Mouse (Mus musculus) liver, postnatal 0 days (tissue): ENCODE measurements around the gene Gm21887.
"Not testable (repeated sequence)": the region's sequence is repeated elsewhere in the genome, so short reads cannot be mapped to it uniquely, and the experiment has no call there.

Experiments
- CTCF ChIP-seq: sonication (generic); IDR thresholded peaks from 2 replicates; pipeline ENCODE4 v1.5.1; 2016; ENCODE audit warnings: antibody characterized with exemption, low read depth
- EP300 ChIP-seq: IDR thresholded peaks from 2 replicates; pipeline ENCODE4 v1.6.1; 2016; ENCODE audit warnings: antibody characterized with exemption, low read depth, mild to moderate bottlenecking

DNA sequence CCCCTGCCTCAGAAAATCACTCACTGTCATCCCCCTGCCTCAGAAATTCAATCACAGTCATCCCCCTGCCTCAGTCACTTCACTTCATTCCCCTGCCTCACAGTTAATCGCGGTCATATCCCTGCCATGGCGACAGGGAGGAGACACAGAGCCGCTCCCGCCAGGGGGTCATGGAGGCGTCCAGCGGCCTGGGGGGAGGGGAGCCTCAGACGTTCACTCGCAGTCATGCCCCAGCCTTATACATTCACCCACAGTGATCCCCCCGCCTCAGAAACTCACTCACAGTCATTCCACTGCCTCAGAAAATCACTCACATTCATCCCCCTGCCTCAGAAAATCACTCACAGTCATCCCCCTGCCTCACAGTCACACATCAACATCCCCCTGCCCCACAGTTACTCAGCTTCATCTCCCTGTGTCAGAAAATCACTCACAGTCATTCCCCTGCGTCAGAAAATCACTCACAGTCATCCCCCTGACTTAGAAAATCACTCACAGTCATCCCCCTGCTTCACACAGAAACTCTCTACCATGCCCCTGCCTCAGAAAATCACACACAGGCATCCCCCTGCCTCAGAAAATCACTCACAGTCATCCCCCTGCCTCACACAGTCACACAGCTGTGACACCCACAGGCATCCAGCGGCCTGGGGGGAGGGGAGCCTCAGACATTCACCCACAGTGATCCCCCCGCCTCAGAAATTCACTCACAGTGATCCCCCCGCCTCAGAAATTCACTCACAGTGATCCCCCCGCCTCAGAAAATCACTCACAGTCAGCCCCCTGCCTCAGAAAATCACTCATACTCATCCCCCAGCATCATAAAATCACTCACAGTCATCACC lies 17.2 kb upstream of the Gm21887 start:
- TF ChIP-seq EP300, CTCF: not testable (repeated sequence)
